Mouse (Mus musculus) kidney, embryonic 15.5 days (tissue): ENCODE results near the gene Lpar2. TPM values are rescaled to one million over a fixed set of nuclear protein-coding genes. Genes with fewer than 3 reads are reported as not detected.

Source experiments
- ATAC-seq: fragments of 200-750 bp; cut with Nextera tagmentation; replicated peaks from 2 replicates; pipeline ENCODE4 v1.8.0; 2017; ENCODE audit warnings: moderate TSS enrichment; ENCODE audit not compliant: low FRiP score
- H3K27ac ChIP-seq: fragments of 300-500 bp; sonication (generic); 2 replicates; pipeline ENCODE4 v1.5.1; 2015; ENCODE audit warnings: mild to moderate bottlenecking, inconsistent platforms
- H3K27me3 ChIP-seq: fragments of 300-500 bp; sonication (generic); 2 replicates; pipeline ENCODE4 v1.6.1; 2015; ENCODE audit warnings: inconsistent platforms
- H3K36me3 ChIP-seq: fragments of 300-500 bp; sonication (generic); 2 replicates; pipeline ENCODE4 v1.6.1; 2015; ENCODE audit warnings: inconsistent platforms
- H3K4me1 ChIP-seq: fragments of 300-500 bp; sonication (generic); 2 replicates; pipeline ENCODE4 v1.6.1; 2015; ENCODE audit warnings: inconsistent platforms
- H3K4me2 ChIP-seq: fragments of 300-500 bp; sonication (generic); 2 replicates; pipeline ENCODE4 v1.6.1; 2015; ENCODE audit warnings: moderate library complexity, mild to moderate bottlenecking, inconsistent platforms
- H3K4me3 ChIP-seq: fragments of 300-500 bp; sonication (generic); replicated peaks from 2 replicates; pipeline ENCODE4 v1.5.1; 2015; ENCODE audit warnings: mild to moderate bottlenecking, inconsistent platforms
- H3K9ac ChIP-seq: fragments of 300-500 bp; sonication (generic); 2 replicates; pipeline ENCODE4 v1.6.1; 2015; ENCODE audit warnings: mild to moderate bottlenecking, inconsistent platforms
- H3K9me3 ChIP-seq: fragments of 300-500 bp; sonication (generic); replicated peaks from 2 replicates; pipeline ENCODE4 v1.6.1; 2016; ENCODE audit warnings: inconsistent platforms
- WGBS: fragments of 180-500 bp; shearing (Covaris S2); methylation state at CpG from one replicate; pipeline ENCODE4 v1.1.7; 2015; ENCODE audit warnings: mixed read lengths; 5-methylcytosine and 5-hydroxymethylcytosine counted together
- polyA plus RNA-seq: library from polyadenylated mRNA; unstranded; fragments of >200 nt; fragmentation: Nextera tagmentation; extraction: Ambion mirVana; gene quantifications from 2 replicates; pipeline ENCODE4 v1.2.1, GENCODE M21; 2015

Lpar2 gene
- polyA plus RNA-seq, 1 experiment from 2014 or later, result 0.62 TPM

DNA sequence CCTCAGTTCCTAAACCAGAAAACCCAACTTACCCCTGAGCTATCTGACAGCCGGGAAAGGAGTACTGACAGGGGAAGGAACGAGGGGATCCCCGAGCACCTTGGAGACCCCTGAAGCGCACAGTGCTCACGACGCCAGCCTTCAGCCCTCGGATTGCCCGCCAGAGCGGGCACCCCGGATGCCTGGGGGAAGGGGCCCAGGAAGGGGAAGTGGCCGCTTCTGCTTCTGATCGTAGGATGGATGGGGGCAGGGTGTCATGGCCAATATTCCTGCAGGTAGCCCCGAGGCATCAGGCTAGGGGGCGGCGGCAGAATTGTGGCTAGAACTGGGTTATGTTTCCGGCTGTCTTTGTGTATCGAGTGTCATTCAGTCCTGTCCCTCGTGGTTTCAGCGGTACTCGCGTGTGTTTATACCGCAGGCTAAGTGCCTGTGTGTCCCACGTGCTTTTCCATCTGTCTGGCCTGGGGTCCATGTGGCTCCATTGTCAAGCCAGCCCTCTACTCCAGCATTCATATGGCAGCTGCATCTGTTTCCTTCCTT is 13.3 kb upstream of the Lpar2 start:
- H3K4me3 ChIP-seq, result peak overlapping the region; percentile 56
- no peaks in the 10 kb centered on the region for H3K27me3 ChIP-seq
- H3K9me3 ChIP-seq, result no peaks in the 10 kb centered on the region
- peak overlapping the region; percentile 96 for H3K4me2 ChIP-seq
- H3K27ac ChIP-seq, result 0 out of 2 replicates have a peak overlapping the region, but pooled peaks have one; percentile 64
- H3K36me3 ChIP-seq, result peaks cover 65% of the 10 kb centered on the region
- ATAC-seq, result peak; percentile 59
- H3K4me1 ChIP-seq, result peaks cover 13% of the 10 kb centered on the region
- under 1% methylated on average over 23 of the region's 23 CpGs for WGBS
- peak overlapping the region; percentile 58 for H3K9ac ChIP-seq

DNA sequence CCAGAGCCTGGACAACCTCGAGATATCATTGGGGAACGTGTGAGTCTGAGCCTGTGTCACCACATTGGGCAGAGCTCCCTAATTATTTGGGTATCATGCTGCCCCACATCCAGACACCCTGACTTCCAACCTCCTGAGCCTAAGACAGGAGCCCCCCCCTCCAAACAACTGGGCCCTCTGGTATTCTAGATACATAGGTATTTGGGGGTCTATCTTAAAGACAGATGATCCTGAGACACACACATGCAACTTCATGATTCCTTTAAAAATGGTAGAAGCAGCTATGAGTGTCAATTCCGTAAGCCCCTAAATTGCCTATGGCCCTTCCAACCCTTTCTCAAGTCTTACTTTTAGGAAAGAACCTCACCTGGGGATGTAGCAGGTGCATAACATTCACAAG is 12.4 kb upstream of the Lpar2 start:
- no peak for ATAC-seq
- Histone ChIP-seq H3K4me3 (no peak overlapping the region), H3K4me1 (peaks cover 13% of the 10 kb centered on the region), H3K9ac (no peak overlapping the region), H3K27ac (no peak overlapping the region), H3K9me3 (no peaks in the 10 kb centered on the region), H3K4me2 (no peak overlapping the region), H3K27me3 (no peaks in the 10 kb centered on the region), H3K36me3 (peaks cover 65% of the 10 kb centered on the region)
- 61% methylated on average over 3 of the region's 3 CpGs for WGBS

DNA sequence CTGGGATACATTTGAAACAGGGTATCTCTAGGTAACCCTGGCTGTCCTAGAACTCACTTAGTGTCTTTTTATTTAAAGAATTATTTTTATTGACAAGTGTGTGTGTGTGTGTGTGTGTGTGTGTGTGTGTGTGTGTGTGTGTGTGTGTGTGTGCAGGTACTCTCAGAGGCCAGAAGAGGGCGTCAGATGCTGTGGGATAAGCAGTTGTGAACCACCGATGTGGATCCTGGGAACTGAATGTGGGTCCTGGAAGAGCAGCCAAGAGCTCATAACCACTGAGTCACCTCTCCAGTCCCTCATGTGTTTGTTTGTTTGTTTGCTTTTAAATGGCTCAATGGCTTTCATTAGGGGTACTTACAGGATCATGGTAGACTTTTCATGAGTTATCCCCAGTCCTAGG is 7.3 kb upstream of the Lpar2 start:
- Histone ChIP-seq H3K4me2 (no peak overlapping the region), H3K36me3 (peaks cover 60% of the 10 kb centered on the region), H3K4me1 (no peaks in the 10 kb centered on the region), H3K27ac (no peak overlapping the region), H3K4me3 (no peak overlapping the region), H3K27me3 (no peaks in the 10 kb centered on the region), H3K9me3 (no peaks in the 10 kb centered on the region), H3K9ac (no peak overlapping the region)
- ATAC-seq, result no peak
- WGBS, result 100% methylated on average over 2 of the region's 2 CpGs

DNA sequence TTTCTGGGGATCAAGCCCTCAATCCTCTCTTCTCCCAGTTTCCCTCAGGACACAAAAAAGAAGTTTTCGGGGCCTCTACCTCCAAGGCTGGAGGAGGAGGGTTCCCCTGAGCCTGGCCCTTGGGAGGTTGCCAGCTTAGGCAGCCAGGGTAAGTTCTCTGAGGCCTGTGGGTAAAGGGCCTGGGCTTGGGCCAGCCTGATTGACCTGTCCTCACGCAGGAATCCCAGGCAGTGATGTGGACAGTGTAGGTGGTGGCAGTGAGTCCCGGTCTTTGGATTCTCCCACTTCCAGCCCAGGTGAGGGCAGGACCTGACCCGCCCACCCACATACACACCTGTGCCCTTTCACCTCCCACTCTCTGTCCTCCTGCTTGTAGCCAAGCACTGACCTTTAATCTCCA is 6.8 kb upstream of the Lpar2 start:
- Histone ChIP-seq H3K27ac (no peak overlapping the region), H3K4me1 (no peaks in the 10 kb centered on the region), H3K9me3 (no peaks in the 10 kb centered on the region), H3K4me3 (no peak overlapping the region), H3K9ac (no peak overlapping the region), H3K27me3 (no peaks in the 10 kb centered on the region), H3K4me2 (no peak overlapping the region), H3K36me3 (peaks cover 55% of the 10 kb centered on the region)
- ATAC-seq, result no peak
- WGBS, result 91% methylated on average over 4 of the region's 4 CpGs

DNA sequence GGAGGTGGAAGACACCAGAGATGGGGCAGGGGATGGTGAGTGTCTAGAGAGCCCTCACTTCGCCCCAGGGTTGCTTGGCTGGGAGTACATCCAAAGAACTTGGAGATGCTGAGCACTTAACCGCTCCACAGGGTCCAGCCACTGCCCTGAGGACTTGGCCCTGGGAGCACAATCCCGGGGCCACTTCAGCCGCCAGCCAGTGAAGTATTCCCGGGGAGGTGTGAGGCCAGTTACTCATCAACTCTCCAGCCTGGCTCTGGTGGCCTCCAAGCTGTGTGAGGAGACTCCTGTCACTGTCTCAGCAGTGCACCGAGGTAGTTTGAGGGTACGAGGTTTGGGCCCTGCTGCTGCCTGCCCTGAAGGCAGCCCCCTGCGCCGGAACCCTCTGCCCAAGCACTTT is 1.8 kb upstream of the Lpar2 start:
- Histone ChIP-seq H3K27ac (no peak overlapping the region), H3K4me3 (no peak overlapping the region), H3K27me3 (no peaks in the 10 kb centered on the region), H3K4me2 (no peak overlapping the region), H3K9me3 (no peaks in the 10 kb centered on the region), H3K4me1 (peaks cover 34% of the 10 kb centered on the region), H3K9ac (no peak overlapping the region), H3K36me3 (peaks cover 31% of the 10 kb centered on the region)
- 80% methylated on average over 9 of the region's 9 CpGs for WGBS
- no peak for ATAC-seq

DNA sequence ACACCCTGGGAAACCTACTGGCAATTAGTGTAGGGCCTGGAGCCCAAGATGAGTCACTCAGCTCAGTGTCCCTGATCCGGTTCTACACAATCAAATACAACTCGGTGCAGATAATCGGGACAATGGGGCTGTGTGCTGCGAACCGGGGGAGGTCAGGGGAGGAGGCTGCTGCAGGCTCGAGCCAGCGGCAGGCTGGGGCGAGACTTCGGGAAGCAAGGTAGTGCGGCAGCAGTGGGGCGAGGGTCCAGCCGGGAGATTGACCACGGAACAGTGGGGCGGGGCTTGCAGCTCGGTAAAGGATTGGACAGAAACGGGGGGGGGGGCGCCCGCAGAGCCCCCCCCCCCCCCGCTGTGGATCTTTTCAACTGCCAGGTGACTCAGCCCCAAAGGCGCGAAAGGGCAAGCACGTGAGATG is 251 bp upstream of the Lpar2 start:
- peak overlapping the region; percentile 85 for H3K4me2 ChIP-seq
- peak; percentile 66 for ATAC-seq
- peak overlapping the region; percentile 44 for H3K9ac ChIP-seq
- peaks cover 34% of the 10 kb centered on the region for H3K4me1 ChIP-seq
- H3K27ac ChIP-seq, result peak overlapping the region; percentile 88
- no peaks in the 10 kb centered on the region for H3K27me3 ChIP-seq
- H3K9me3 ChIP-seq, result no peaks in the 10 kb centered on the region
- H3K36me3 ChIP-seq, result peaks cover 32% of the 10 kb centered on the region
- peak overlapping the region; percentile 67 for H3K4me3 ChIP-seq
- WGBS, result under 1% methylated on average over 14 of the region's 22 CpGs

DNA sequence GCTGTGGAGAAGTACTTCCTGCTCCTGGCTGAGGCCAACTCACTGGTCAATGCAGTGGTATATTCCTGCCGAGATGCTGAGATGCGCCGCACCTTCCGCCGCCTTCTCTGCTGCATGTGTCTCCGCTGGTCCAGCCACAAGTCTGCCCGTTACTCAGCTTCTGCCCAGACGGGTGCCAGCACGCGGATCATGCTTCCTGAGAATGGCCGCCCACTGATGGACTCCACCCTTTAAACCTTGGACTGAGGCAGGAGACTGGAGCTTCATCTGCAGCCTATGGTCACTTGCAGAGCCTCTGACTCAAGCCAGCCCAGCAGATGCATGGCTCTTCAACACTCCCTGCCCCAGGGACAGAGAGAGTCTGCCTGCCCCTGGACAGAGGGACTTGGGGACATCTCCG is 4.1 kb downstream of the Lpar2 start:
- Histone ChIP-seq H3K9me3 (no peaks in the 10 kb centered on the region), H3K4me3 (no peak overlapping the region), H3K36me3 (peaks cover 34% of the 10 kb centered on the region), H3K9ac (no peak overlapping the region), H3K27me3 (no peaks in the 10 kb centered on the region), H3K4me2 (no peak overlapping the region), H3K4me1 (peaks cover 33% of the 10 kb centered on the region), H3K27ac (no peak overlapping the region)
- no peak for ATAC-seq
- 89% methylated on average over 12 of the region's 12 CpGs for WGBS

DNA sequence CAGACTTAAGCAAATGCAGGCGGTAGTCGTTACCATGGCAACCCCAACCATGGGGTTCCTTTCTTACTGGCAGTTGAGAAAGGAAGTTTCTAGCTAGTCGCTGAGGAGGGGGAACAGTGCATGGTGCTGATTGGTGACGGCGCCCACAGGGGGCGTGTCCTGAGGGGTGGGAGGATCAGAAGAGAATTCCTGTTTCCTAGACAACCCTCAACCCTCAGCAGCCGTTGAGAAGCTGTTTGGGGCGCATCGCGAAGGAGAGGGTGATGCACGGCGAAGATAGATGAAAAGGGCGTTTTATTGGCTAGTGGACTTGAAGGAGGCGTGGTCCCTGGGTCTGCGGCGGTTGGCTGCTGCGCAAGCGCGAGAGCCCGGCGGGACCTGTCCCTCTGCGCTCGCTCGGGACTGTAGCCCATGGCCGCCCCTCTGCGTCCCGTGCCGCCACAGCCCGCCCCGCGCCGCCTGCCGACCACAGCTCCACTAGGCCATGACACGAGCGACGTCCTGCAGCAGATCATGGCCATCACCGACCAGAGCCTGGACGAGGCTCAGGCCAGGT is 10.1 kb downstream of the Lpar2 start, which contains the start of gene Pbx4:
Gene Pbx4, plus strand, starts transcription at position 194 of the 556 bp plus-strand sequence.
- Histone ChIP-seq H3K4me1 (peaks cover 15% of the 10 kb centered on the region), H3K27me3 (0 out of 2 replicates have a peak, but pooled peaks cover 2% of the 10 kb centered on the region), H3K4me3 (peak within 1 kb of the TSS; percentile 69), H3K27ac (peak within 1 kb of the TSS; percentile 64), H3K9ac (peak within 1 kb of the TSS; percentile 64; the same call in 1 of the 2 replicates), H3K36me3 (peaks cover 17% of the 10 kb centered on the region), H3K9me3 (no peaks in the 10 kb centered on the region), H3K4me2 (peak within 1 kb of the TSS; percentile 99)
- ATAC-seq, result peak; percentile 98
- under 1% methylated on average over 38 of the region's 38 CpGs for WGBS

DNA sequence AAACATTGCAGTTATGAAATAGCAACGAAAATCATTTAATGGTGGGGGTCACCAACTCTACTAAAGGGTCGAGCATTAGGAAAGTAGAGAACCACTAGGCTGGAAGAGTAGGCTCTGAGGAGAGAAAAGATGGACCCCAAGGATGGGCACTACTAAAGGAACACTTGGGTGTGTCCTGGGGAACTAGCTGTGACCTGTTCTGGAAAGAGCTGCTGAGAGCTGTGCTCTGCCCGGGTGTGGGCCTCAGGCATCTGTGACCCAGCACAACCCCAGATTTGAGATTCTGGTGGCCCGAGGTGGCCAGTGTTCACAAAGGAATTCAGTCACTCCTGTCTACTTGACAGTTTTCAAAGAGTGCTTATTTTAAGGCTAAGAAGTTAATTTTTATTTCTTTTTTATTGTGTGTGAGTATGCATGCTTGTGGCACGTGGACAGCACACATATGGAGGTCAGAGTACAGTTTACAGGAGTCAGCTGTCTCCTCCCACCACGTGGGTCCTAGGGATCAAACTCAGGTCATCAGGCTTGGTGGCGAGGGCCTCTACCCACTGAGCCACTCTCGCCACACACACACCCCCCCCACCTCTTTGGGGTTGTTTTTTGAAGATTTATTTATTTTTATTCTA is 14.9 kb downstream of the Lpar2 start:
- 75% methylated on average over 8 of the region's 8 CpGs for WGBS

DNA sequence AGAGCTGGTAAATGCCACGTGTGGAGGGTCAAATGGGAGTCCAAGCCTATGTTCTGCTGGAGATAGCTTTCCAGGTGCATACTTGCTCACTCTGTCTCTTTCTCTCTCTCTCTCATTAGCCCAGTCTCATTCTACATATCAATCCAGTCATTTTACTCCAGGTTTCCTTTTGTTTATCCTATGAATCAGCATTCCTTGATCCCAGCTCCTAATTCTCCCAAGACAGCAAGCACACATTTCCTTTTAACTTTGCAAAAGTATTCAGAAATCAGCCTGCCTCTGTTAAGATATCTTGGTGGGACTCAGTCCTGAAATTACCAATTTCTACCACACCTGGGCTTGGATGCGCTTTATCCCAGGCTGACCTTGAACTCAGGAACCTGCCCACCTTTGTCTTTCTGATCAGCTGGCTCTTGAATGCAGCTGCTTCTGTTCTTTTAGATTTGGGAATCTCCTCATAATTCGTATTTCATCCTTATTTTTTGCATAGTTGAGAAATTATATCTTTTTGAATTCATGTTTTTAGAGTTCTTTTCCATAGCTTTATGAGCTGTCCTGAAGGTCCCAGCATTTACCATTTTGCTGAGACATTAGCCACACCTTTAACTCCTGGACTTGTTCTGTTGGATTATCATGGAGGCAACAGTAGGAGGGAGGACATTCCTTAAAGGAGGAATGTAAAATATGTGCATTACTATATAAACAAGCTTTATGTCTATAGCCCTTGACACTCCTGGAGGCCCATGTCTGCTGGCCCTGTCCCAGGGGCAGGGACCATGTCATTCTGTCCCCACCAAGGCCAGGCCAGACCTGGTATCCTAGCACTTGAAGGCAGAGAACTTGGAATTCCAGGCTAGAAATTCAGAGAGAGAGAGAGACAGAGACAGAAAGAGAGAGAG is 25.2 kb downstream of the Lpar2 start:
- Histone ChIP-seq H3K4me1 (no peaks in the 10 kb centered on the region), H3K36me3 (no peaks in the 10 kb centered on the region), H3K27me3 (no peaks in the 10 kb centered on the region), H3K27ac (no peak overlapping the region), H3K9ac (no peak overlapping the region), H3K9me3 (no peaks in the 10 kb centered on the region), H3K4me3 (no peak overlapping the region), H3K4me2 (no peak overlapping the region)
- no peak for ATAC-seq
- WGBS, result 66% methylated on average over 3 of the region's 3 CpGs

More for the DNA sequence above, 14.9 kb downstream of the Lpar2 start:
- Histone ChIP-seq H3K9ac (no peak overlapping the region), H3K36me3 (no peaks in the 10 kb centered on the region), H3K4me3 (no peak overlapping the region), H3K27ac (no peak overlapping the region), H3K4me1 (peaks cover 10% of the 10 kb centered on the region), H3K9me3 (no peaks in the 10 kb centered on the region), H3K27me3 (0 out of 2 replicates have a peak, but pooled peaks cover 2% of the 10 kb centered on the region), H3K4me2 (no peak overlapping the region)
- no peak for ATAC-seq

DNA sequence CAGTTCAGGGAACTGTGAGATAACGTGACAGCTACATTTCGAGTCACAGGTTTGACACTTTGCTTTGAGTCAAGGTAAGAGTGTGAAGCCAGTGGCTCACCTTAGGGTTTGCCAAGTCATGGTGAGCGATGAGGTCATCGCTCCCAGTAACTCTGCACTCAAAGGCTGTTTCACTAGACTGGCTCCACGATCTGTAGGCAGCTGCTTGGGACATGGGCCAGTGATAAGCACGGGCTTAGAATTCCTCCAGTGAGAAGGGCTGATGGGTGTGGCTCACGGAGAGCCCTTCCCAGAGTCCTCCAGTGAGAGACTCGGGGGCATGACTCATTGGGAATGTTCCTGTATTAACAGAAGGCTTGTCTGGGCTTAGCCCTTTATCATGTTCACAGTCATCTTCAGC is 26.7 kb downstream of the Lpar2 start:
- H3K36me3 ChIP-seq, result no peaks in the 10 kb centered on the region
- no peaks in the 10 kb centered on the region for H3K4me1 ChIP-seq
- H3K9me3 ChIP-seq, result no peaks in the 10 kb centered on the region
- no peak overlapping the region for H3K9ac ChIP-seq
- 76% methylated on average over 8 of the region's 8 CpGs for WGBS
- no peak overlapping the region for H3K27ac ChIP-seq
- ATAC-seq, result no peak
- no peaks in the 10 kb centered on the region for H3K27me3 ChIP-seq
- H3K4me2 ChIP-seq, result no peak overlapping the region
- no peak overlapping the region for H3K4me3 ChIP-seq

DNA sequence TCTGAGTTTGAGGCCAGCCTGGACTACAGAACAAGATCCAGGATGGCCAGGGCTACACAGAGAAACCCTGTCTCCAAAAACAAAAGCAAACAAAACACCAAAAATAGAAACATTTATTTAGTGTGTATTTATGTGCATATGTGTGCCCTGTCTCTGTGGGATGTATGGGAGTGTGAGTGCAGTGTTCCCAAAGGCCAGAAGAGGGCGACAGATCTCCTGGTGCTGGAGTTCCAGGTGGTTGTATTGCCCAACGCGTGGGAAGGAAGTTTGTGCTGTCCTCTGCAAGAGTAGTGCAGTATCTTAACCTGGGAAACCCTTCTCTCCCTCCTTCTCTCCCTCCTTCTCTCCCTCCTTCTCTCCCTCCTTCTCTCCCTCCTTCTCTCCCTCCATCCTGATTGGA is 27.7 kb downstream of the Lpar2 start:
- H3K4me1 ChIP-seq, result no peaks in the 10 kb centered on the region
- ATAC-seq, result no peak
- no peaks in the 10 kb centered on the region for H3K36me3 ChIP-seq
- WGBS, result 47% methylated on average over 3 of the region's 3 CpGs
- H3K9me3 ChIP-seq, result no peaks in the 10 kb centered on the region
- no peak overlapping the region for H3K4me3 ChIP-seq
- H3K27me3 ChIP-seq, result no peaks in the 10 kb centered on the region
- H3K9ac ChIP-seq, result no peak overlapping the region
- no peak overlapping the region for H3K4me2 ChIP-seq
- H3K27ac ChIP-seq, result no peak overlapping the region
